Mouse (Mus musculus) kidney, postnatal 0 days (tissue): Measurements from ENCODE around the gene Kynu. TPM values are rescaled to one million over a fixed set of nuclear protein-coding genes. Genes with fewer than 3 reads are reported as not detected.

Experiments
- ATAC-seq: fragments of 200-750 bp; cut with Nextera tagmentation; replicated peaks from 2 replicates; pipeline ENCODE4 v1.8.0; 2017; ENCODE audit warnings: low read depth, moderate number of reproducible peaks, moderate TSS enrichment, moderate library complexity; ENCODE audit not compliant: low FRiP score
- DNase-seq: peaks from one replicate; pipeline ENCODE4 v3.0.0-alpha.2; 2016; ENCODE audit warnings: low spot score
- H3K27ac ChIP-seq: fragments of 300-500 bp; sonication (generic); 2 replicates; pipeline ENCODE4 v1.5.1; 2014; ENCODE audit warnings: mild to moderate bottlenecking
- H3K27me3 ChIP-seq: fragments of 300-500 bp; sonication (generic); 2 replicates; pipeline ENCODE4 v1.6.1; 2014; ENCODE audit warnings: low read length, mixed read lengths; ENCODE audit not compliant: insufficient read depth
- H3K36me3 ChIP-seq: fragments of 300-500 bp; sonication (generic); 2 replicates; pipeline ENCODE4 v1.6.1; 2014; ENCODE audit warnings: low read length, mixed read lengths; ENCODE audit not compliant: insufficient read depth
- H3K4me1 ChIP-seq: fragments of 300-500 bp; sonication (generic); replicated peaks from 2 replicates; pipeline ENCODE4 v1.6.1; 2014; ENCODE audit warnings: antibody characterized with exemption, low read length, mixed read lengths; ENCODE audit not compliant: insufficient read depth
- H3K4me2 ChIP-seq: fragments of 300-500 bp; sonication (generic); 2 replicates; pipeline ENCODE4 v1.6.1; 2014; ENCODE audit warnings: mild to moderate bottlenecking, low read length, moderate library complexity, mixed read lengths
- H3K4me3 ChIP-seq: fragments of 300-500 bp; sonication (generic); replicated peaks from 2 replicates; pipeline ENCODE4 v1.5.1; 2014; ENCODE audit warnings: low read depth, low read length
- H3K9ac ChIP-seq: fragments of 300-500 bp; sonication (generic); 2 replicates; pipeline ENCODE4 v1.6.1; 2014; ENCODE audit warnings: low read depth, low read length
- H3K9me3 ChIP-seq: fragments of 300-500 bp; sonication (generic); replicated peaks from 2 replicates; pipeline ENCODE4 v1.6.1; 2016; ENCODE audit warnings: low read length, inconsistent platforms, mixed read lengths
- CTCF ChIP-seq: IDR thresholded peaks from 2 replicates; pipeline ENCODE4 v1.5.1; 2016; ENCODE audit warnings: antibody characterized with exemption, low read depth, mild to moderate bottlenecking, moderate library complexity
- WGBS: fragments of 180-500 bp; shearing (Covaris S2); extraction: QIAGEN DNeasy Blood & Tissue Kit; methylation state at CpG from one replicate; pipeline ENCODE4 v1.1.7; 2014; 5-methylcytosine and 5-hydroxymethylcytosine counted together
- polyA plus RNA-seq: library from polyadenylated mRNA; unstranded; fragments of >200 nt; fragmentation: Nextera tagmentation; extraction: Ambion mirVana; gene quantifications from 2 replicates; pipeline ENCODE4 v1.2.1, GENCODE M21; 2015

Kynu gene
- polyA plus RNA-seq, 1 experiment from 2014 or later: 4.6 TPM

- no peak overlapping the region for H3K27ac ChIP-seq
- H3K36me3 ChIP-seq: no peaks in the 10 kb centered on the region
- ATAC-seq (no peak), DNase-seq (no peak)
- no peak for TF ChIP-seq CTCF
- WGBS: 89% methylated on average over 1 of the region's 1 CpGs
- H3K4me2 ChIP-seq: no peak overlapping the region
- H3K9ac ChIP-seq: no peak overlapping the region
- no peaks in the 10 kb centered on the region for H3K4me1 ChIP-seq
- no peaks in the 10 kb centered on the region for H3K9me3 ChIP-seq
- H3K27me3 ChIP-seq: no peaks in the 10 kb centered on the region
- H3K4me3 ChIP-seq: no peak overlapping the region
These were observed 18.4 kb downstream of the Kynu start for GRCm38 (mm10) chr2:43573526-43573925.

DNA sequence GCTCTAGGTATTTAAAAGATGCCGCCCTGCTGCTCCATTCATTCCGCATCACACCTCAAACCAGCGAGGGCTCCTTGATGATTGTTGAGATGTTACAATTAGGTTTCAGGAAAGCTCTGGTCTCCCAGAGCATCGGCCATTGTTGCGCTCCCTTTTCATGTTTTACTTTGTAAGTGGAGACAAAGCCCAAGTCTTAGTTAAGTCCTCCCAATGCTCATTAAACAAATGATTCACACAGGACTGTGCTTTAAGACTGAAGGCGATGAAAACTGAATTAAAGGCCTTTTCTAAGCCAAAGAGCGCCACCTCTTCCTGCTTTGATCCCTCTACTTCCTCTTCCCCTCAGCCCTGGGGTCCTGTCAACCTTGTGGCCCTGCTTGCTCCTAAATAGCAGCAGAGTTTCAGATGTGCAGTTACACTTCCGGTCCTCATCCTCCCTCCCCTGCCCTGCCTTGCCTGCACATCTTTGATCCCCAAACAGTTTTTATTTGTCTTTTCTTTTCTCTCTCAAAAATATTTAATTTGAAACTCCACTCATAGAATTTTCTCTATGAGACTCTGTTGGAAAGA, 28.2 kb downstream of the Kynu start:
- ATAC-seq: no peak
- TF ChIP-seq CTCF: no peak
- WGBS: 48% methylated on average over 8 of the region's 8 CpGs

DNA sequence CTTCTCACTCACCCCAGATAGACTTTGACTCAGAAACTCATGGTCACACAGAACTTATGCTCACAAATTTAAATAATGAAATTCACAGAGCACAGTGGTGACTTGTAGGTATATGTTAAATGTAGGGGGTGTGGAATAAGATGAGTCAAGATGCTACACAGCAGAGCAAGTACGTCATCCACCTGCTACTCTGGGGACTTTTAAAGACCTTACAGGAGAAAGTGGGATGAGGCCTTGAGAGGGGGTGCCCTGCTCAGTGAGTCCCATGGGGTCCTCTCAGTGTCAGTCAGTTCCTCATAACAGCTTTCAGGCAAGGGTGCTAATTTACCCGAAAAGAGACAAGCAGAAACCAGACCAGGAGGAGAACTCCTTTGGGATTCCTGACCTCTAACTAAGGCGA, 30.4 kb downstream of the Kynu start:
- H3K4me1 ChIP-seq: no peaks in the 10 kb centered on the region

More for the DNA sequence above, 28.2 kb downstream of the Kynu start:
- no peak for DNase-seq
- Histone ChIP-seq H3K4me2 (no peak overlapping the region), H3K4me1 (no peaks in the 10 kb centered on the region), H3K36me3 (no peaks in the 10 kb centered on the region), H3K27ac (no peak overlapping the region), H3K9me3 (no peaks in the 10 kb centered on the region), H3K9ac (no peak overlapping the region), H3K27me3 (no peaks in the 10 kb centered on the region), H3K4me3 (no peak overlapping the region)

DNA sequence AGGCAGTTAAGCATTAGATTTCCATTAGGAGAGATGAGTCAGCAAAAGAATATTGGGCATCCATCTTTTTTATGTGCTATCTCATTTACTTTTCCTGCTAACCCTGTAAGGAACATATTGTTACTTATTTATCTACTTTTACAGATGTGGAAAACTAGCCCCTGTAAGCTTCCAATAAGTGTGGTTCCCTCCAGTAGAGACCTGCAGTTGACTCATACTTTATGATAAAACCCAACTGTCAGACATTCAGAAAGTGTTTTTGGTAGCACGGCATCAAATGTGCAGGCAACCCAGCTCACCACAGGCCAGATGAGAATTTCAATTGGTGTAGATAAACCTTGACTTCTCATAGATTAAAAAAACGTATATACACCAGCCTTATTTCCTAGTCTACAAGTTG, 32.7 kb downstream of the Kynu start:
- no peak overlapping the region for H3K4me2 ChIP-seq
- no peaks in the 10 kb centered on the region for H3K9me3 ChIP-seq
- no peaks in the 10 kb centered on the region for H3K27me3 ChIP-seq
- H3K9ac ChIP-seq: no peak overlapping the region
- DNase-seq (no peak), ATAC-seq (no peak)
- no peaks in the 10 kb centered on the region for H3K4me1 ChIP-seq
- no peaks in the 10 kb centered on the region for H3K36me3 ChIP-seq
- WGBS: 76% methylated on average over 2 of the region's 2 CpGs
- no peak overlapping the region for H3K4me3 ChIP-seq
- no peak for TF ChIP-seq CTCF
- H3K27ac ChIP-seq: no peak overlapping the region

More for the DNA sequence above, 30.4 kb downstream of the Kynu start:
- Histone ChIP-seq H3K4me2 (no peak overlapping the region), H3K4me3 (no peak overlapping the region), H3K36me3 (no peaks in the 10 kb centered on the region), H3K27ac (no peak overlapping the region), H3K9me3 (no peaks in the 10 kb centered on the region), H3K27me3 (no peaks in the 10 kb centered on the region), H3K9ac (no peak overlapping the region)
- no peak for DNase-seq
- 80% methylated on average over 3 of the region's 3 CpGs for WGBS
- TF ChIP-seq CTCF: no peak
- ATAC-seq: no peak

GRCm38 (mm10) chr2:43592001-43592704, 37.0 kb downstream of the Kynu start:
- no peak overlapping the region for H3K4me2 ChIP-seq
- DNase-seq (no peak), ATAC-seq (peak; percentile 65; the same call in 1 of the 2 replicates)
- H3K9me3 ChIP-seq: no peaks in the 10 kb centered on the region
- no peaks in the 10 kb centered on the region for H3K4me1 ChIP-seq
- H3K36me3 ChIP-seq: no peaks in the 10 kb centered on the region
- TF ChIP-seq CTCF: no peak
- H3K27ac ChIP-seq: no peak overlapping the region
- H3K9ac ChIP-seq: no peak overlapping the region
- no peaks in the 10 kb centered on the region for H3K27me3 ChIP-seq
- 50% methylated on average over 1 of the region's 1 CpGs for WGBS
- H3K4me3 ChIP-seq: no peak overlapping the region

- DNase-seq: peak; percentile 83
- H3K36me3 ChIP-seq: no peaks in the 10 kb centered on the region
- no peak for ATAC-seq
- H3K4me3 ChIP-seq: no peak overlapping the region
- no peak overlapping the region for H3K27ac ChIP-seq
- H3K9ac ChIP-seq: no peak overlapping the region
- WGBS: 5% methylated on average over 6 of the region's 6 CpGs
- no peak for TF ChIP-seq CTCF
- H3K4me2 ChIP-seq: no peak overlapping the region
- H3K4me1 ChIP-seq: no peaks in the 10 kb centered on the region
- H3K27me3 ChIP-seq: no peaks in the 10 kb centered on the region
- no peaks in the 10 kb centered on the region for H3K9me3 ChIP-seq
These were observed 58.4 kb downstream of the Kynu start for GRCm38 (mm10) chr2:43613571-43613970.
